Mouse (Mus musculus) embryonic fibroblast, embryonic 13.5 days (primary cell): Measurements from ENCODE around the gene Pi4k2b.
"Not testable (repeated sequence)": the region's sequence is repeated elsewhere in the genome, so short reads cannot be mapped to it uniquely, and the experiment has no call there.

ENCODE experiments used
- CTCF ChIP-seq: IDR thresholded peaks from 2 replicates; pipeline ENCODE4 v1.5.1; 2011; ENCODE audit warnings: mild to moderate bottlenecking, control low read depth, low read length, moderate library complexity, borderline replicate concordance; ENCODE audit not compliant: insufficient read depth
- POLR2A ChIP-seq: IDR thresholded peaks from 2 replicates; pipeline ENCODE4 v1.6.1; 2011; ENCODE audit warnings: low read depth, mild to moderate bottlenecking, control low read depth, low read length, moderate library complexity

DNA sequence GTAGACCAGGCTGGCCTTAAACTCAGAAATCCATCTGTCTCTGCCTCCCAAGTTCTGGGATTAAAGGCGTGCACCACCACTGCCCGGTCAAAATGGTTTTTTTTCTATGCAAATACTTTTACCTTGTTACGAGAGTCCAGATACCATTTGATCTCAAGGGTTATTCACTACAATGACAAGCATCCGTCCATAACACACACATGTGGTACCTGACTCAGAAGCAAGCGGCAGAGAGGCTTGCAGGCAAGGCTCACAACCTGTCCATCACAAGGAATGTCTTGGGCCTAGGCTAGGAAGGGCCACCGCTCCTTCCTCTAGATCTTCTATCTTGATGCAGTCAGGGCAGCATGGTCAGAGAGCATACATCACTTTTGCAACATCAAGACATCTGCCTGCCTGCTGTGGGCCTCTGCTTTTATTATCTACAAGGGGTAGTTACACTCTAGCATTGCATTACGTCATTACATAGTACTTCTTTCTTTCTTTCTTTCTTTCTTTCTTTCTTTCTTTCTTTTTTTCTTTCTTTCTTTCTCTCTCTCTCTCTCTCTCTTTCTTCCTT is 43.4 kb upstream of the Pi4k2b start:
- not testable (repeated sequence) for TF ChIP-seq CTCF, POLR2A
